Mouse (Mus musculus) embryo, embryonic 10.5 days (tissue): ENCODE results near the gene Plekhh1.
"Not testable (repeated sequence)": the region's sequence is repeated elsewhere in the genome, so short reads cannot be mapped to it uniquely, and the experiment has no call there.

Experiments used
- DNase-seq: peaks from one replicate; pipeline ENCODE4 v3.0.0-alpha.2; 2015; ENCODE audit warnings: low spot score

The Plekhh1 gene

GRCm38 (mm10) chr12:79028911-79029861, at the start of gene Plekhh1:
Gene Plekhh1, plus strand, starts transcription at chr12:79029163.
- peak; percentile 80 for DNase-seq

- DNase-seq, result no peak
Observed at GRCm38 (mm10) chr12:78980683-78981091, 48.3 kb upstream of the Plekhh1 start.

- no peak for DNase-seq
Observed at GRCm38 (mm10) chr12:78981131-78981530, 47.8 kb upstream of the Plekhh1 start.

GRCm38 (mm10) chr12:78981938-78982825, 46.8 kb upstream of the Plekhh1 start:
- no peak for DNase-seq

GRCm38 (mm10) chr12:78983296-78984034, 45.5 kb upstream of the Plekhh1 start:
- DNase-seq, result no peak

- no peak for DNase-seq
Observed at GRCm38 (mm10) chr12:78984035-78984432, 44.9 kb upstream of the Plekhh1 start.

- no peak for DNase-seq
Observed at GRCm38 (mm10) chr12:78987581-78988081, 41.3 kb upstream of the Plekhh1 start.

GRCm38 (mm10) chr12:78996271-78996670, 32.7 kb upstream of the Plekhh1 start:
- DNase-seq, result no peak

GRCm38 (mm10) chr12:78996711-78997110, 32.3 kb upstream of the Plekhh1 start:
- no peak for DNase-seq

GRCm38 (mm10) chr12:79002406-79002805, 26.6 kb upstream of the Plekhh1 start:
- DNase-seq, result no peak

GRCm38 (mm10) chr12:79002978-79003377, 26.0 kb upstream of the Plekhh1 start:
- no peak for DNase-seq

GRCm38 (mm10) chr12:79005456-79005855, 23.5 kb upstream of the Plekhh1 start:
- DNase-seq, result no peak

- DNase-seq, result no peak
Observed at GRCm38 (mm10) chr12:79006076-79006475, 22.9 kb upstream of the Plekhh1 start.

GRCm38 (mm10) chr12:79006478-79007125, 22.4 kb upstream of the Plekhh1 start:
- DNase-seq, result peak; percentile 51

- DNase-seq, result peak; percentile 69
Observed at GRCm38 (mm10) chr12:79007126-79007753, 21.7 kb upstream of the Plekhh1 start, which contains the start of gene Tmem229b. Gene Tmem229b, minus strand, starts transcription at chr12:79007627.

- DNase-seq, result no peak
Observed at GRCm38 (mm10) chr12:79010569-79010968, 18.4 kb upstream of the Plekhh1 start.

GRCm38 (mm10) chr12:79016109-79016508, 12.9 kb upstream of the Plekhh1 start:
- DNase-seq, result peak; percentile 27

GRCm38 (mm10) chr12:79017994-79018399, 11.0 kb upstream of the Plekhh1 start:
- DNase-seq, result no peak

- no peak for DNase-seq
Observed at GRCm38 (mm10) chr12:79021902-79022301, 7.1 kb upstream of the Plekhh1 start.

GRCm38 (mm10) chr12:79022882-79023281, 6.1 kb upstream of the Plekhh1 start:
- peak; percentile 85 for DNase-seq

GRCm38 (mm10) chr12:79027526-79027925, 1.4 kb upstream of the Plekhh1 start:
- not testable (repeated sequence) for DNase-seq
